Mouse (Mus musculus): ENCODE data around the gene Pwwp2a.

The Pwwp2a gene

GRCm38 (mm10) chr11:43681472-43682414 lies at the start of gene Pwwp2a:
Pwwp2a (plus strand) TSS chr11:43681998.
- peak; percentile 99 for DNase-seq (ENCODE audit: low read depth, low spot score)

DNA sequence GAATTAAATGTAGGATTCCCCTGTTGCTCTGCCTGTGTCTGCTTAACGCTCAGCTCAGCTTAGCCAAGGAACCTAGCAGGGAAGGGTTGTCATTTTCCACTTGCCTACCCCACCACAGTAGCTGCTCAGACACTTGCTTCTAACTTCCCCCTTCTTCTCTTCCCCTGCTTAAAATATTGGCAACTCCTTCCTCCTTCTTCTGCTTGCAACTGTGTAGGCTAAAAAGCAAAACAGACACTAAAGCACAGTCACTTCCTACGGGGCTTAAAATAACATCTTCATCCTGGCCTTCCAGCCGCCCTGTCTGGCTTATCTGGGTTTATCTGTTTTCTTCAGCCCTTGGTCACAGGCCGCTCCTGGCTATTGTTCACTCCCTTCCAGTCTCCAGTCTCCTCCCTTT lies 49.2 kb upstream of the Pwwp2a start:
- peak; percentile 68 for DNase-seq (ENCODE audit: low read depth, low spot score)

GRCm38 (mm10) chr11:43633165-43633564 lies 48.6 kb upstream of the Pwwp2a start:
- DNase-seq (ENCODE audit: low read depth, low spot score), result no peak

GRCm38 (mm10) chr11:43633658-43634401 lies 48.0 kb upstream of the Pwwp2a start:
- DNase-seq (ENCODE audit: low read depth, low spot score), result peak; percentile 10

DNA sequence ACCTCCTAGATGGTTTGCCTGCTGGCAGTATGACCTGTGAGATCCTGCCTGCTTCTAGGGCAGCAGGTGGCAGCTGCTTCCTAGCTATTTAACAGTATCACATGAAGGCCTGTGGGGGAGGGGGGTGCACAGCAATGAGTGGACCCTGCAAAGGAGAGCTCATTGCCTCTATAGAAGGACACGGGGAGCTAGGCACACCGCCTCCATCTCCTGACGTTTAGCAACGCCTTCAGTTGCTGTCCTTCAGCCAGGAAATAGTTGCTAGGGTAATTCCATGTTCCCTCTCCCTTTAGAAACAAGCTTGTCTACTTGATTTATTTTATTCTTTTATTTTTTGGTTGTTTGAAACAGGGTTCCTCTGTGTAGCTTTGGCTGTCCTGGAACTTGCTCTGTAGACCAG lies 45.0 kb upstream of the Pwwp2a start:
- no peak for DNase-seq (ENCODE audit: low read depth, low spot score)

GRCm38 (mm10) chr11:43638486-43638885 lies 43.3 kb upstream of the Pwwp2a start:
- DNase-seq (ENCODE audit: low read depth, low spot score), result no peak

DNA sequence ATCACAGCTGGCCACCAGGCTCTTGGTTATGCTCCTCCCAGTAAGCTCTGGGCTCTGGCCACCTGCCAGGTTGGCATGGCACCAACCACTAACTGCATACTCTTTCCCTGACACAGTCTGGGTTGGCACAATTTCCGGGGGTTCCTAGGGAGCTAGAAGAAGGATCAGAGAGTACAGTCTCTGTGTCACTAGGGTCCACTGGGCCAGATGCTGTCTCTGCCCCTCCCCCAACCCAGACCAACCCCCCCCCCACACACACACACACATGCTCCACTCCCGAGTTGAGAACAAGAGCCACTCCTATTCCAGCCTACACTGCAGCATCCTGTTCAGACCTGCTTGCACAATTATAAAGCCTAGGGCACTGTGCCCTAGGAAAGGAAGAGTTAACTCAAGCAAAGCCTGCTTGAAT lies 38.6 kb upstream of the Pwwp2a start:
- DNase-seq (ENCODE audit: low read depth, low spot score), result no peak

GRCm38 (mm10) chr11:43645286-43645685 lies 36.5 kb upstream of the Pwwp2a start:
- DNase-seq (ENCODE audit: low read depth, low spot score), result peak; percentile 30

GRCm38 (mm10) chr11:43653051-43653475 lies 28.7 kb upstream of the Pwwp2a start:
- DNase-seq (ENCODE audit: low read depth, low spot score), result peak; percentile 89

DNA sequence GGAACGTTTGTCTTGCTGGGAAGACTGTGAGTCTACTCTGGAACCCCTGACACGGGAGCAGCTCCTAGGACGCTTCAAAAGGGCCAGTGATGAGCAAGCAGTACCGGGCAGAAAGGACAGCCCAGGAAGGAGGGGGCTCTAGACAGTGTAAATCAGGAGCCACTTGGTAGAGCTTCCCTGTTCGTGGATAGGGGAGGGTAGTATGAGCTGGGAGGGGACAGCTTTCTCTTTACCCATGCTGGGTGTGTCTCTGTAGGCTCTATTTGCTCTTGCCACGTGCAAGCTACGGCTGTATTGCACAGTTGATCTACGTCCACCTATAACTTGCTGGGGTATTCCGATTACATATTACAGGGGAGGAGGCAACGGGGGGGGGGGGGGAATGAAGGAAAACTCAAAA lies 25.3 kb upstream of the Pwwp2a start:
- DNase-seq (ENCODE audit: low read depth, low spot score), result no peak

DNA sequence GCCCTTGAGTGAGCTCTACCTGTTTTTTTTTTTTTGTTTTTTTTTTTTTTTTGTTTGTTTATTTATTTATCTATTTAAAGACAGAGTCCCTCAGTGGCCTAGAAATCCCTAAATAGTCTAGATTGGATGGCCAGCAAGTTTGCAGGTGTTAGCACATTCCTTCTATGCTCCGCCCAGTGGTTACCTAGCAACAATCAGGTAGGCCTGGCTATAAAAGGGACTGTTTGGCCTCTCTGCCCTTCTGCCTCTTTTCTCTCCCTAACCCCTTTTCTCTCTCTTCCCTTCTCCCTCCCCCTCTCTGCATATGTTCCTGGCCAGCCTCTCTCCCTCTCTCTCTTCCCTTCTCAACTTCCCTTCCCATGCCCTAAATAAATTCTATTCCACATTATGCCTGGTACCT lies 23.8 kb upstream of the Pwwp2a start:
- DNase-seq (ENCODE audit: low read depth, low spot score), result no peak

- no peak for DNase-seq (ENCODE audit: low read depth, low spot score)
Observed at GRCm38 (mm10) chr11:43667038-43667745, 14.6 kb upstream of the Pwwp2a start.

- peak; percentile 73 for DNase-seq (ENCODE audit: low read depth, low spot score)
Observed at GRCm38 (mm10) chr11:43682415-43683217, 818 bp downstream of the Pwwp2a start.

- DNase-seq (ENCODE audit: low read depth, low spot score), result no peak
Observed at GRCm38 (mm10) chr11:43688850-43689249, 7.1 kb downstream of the Pwwp2a start.

GRCm38 (mm10) chr11:43696623-43697022 lies 14.8 kb downstream of the Pwwp2a start:
- DNase-seq (ENCODE audit: low read depth, low spot score), result no peak

GRCm38 (mm10) chr11:43698621-43699020 lies 16.8 kb downstream of the Pwwp2a start:
- DNase-seq (ENCODE audit: low read depth, low spot score), result no peak

GRCm38 (mm10) chr11:43700291-43700690 lies 18.5 kb downstream of the Pwwp2a start:
- DNase-seq (ENCODE audit: low read depth, low spot score), result no peak

- DNase-seq (ENCODE audit: low read depth, low spot score), result no peak
Observed at GRCm38 (mm10) chr11:43703552-43703951, 21.8 kb downstream of the Pwwp2a start.

GRCm38 (mm10) chr11:43705751-43706150 lies 24.0 kb downstream of the Pwwp2a start:
- no peak for DNase-seq (ENCODE audit: low read depth, low spot score)

- DNase-seq (ENCODE audit: low read depth, low spot score), result no peak
Observed at GRCm38 (mm10) chr11:43708409-43708808, 26.6 kb downstream of the Pwwp2a start.

- DNase-seq (ENCODE audit: low read depth, low spot score), result no peak
Observed at GRCm38 (mm10) chr11:43712178-43712577, 30.4 kb downstream of the Pwwp2a start.
